Mouse (Mus musculus) lung, embryonic 15.5 days (tissue): ENCODE data around the gene Gpr137. TPM values are rescaled to one million over a fixed set of nuclear protein-coding genes. Genes with fewer than 3 reads are reported as not detected.

Experiments
- ATAC-seq: fragments of 200-750 bp; cut with Nextera tagmentation; 2 replicates; pipeline ENCODE4 v1.8.0; 2017; ENCODE audit warnings: moderate number of reproducible peaks, borderline replicate concordance; ENCODE audit not compliant: low FRiP score, low TSS enrichment; ENCODE audit errors: extremely low read depth
- H3K27ac ChIP-seq: fragments of 300-500 bp; sonication (generic); 2 replicates; pipeline ENCODE4 v1.5.1; 2015; ENCODE audit warnings: moderate library complexity, mild to moderate bottlenecking, inconsistent platforms
- H3K27me3 ChIP-seq: fragments of 300-500 bp; sonication (generic); 2 replicates; pipeline ENCODE4 v1.6.1; 2015; ENCODE audit warnings: inconsistent platforms
- H3K36me3 ChIP-seq: fragments of 300-500 bp; sonication (generic); 2 replicates; pipeline ENCODE4 v1.6.1; 2015; ENCODE audit warnings: inconsistent platforms
- H3K4me1 ChIP-seq: fragments of 300-500 bp; sonication (generic); 2 replicates; pipeline ENCODE4 v1.6.1; 2015; ENCODE audit warnings: inconsistent platforms
- H3K4me2 ChIP-seq: fragments of 300-500 bp; sonication (generic); 2 replicates; pipeline ENCODE4 v1.6.1; 2015; ENCODE audit warnings: inconsistent platforms, mild to moderate bottlenecking, moderate library complexity
- H3K4me3 ChIP-seq: fragments of 300-500 bp; sonication (generic); 2 replicates; pipeline ENCODE4 v1.5.1; 2015; ENCODE audit warnings: mild to moderate bottlenecking, inconsistent platforms
- H3K9ac ChIP-seq: fragments of 300-500 bp; sonication (generic); 2 replicates; pipeline ENCODE4 v1.6.1; 2015; ENCODE audit warnings: inconsistent platforms
- H3K9me3 ChIP-seq: fragments of 300-500 bp; sonication (generic); 2 replicates; pipeline ENCODE4 v1.6.1; 2016; ENCODE audit warnings: inconsistent platforms
- WGBS: fragments of 180-500 bp; shearing (Covaris S2); methylation state at CpG from one replicate; pipeline ENCODE4 v1.1.7; 2015; 5-methylcytosine and 5-hydroxymethylcytosine counted together
- polyA plus RNA-seq: library from polyadenylated mRNA; unstranded; fragments of >200 nt; fragmentation: Nextera tagmentation; extraction: Ambion mirVana; gene quantifications from 2 replicates; pipeline ENCODE4 v1.2.1, GENCODE M21; 2015

The Gpr137 gene
- polyA plus RNA-seq, 1 experiment from 2014 or later, result 28.1 TPM

DNA sequence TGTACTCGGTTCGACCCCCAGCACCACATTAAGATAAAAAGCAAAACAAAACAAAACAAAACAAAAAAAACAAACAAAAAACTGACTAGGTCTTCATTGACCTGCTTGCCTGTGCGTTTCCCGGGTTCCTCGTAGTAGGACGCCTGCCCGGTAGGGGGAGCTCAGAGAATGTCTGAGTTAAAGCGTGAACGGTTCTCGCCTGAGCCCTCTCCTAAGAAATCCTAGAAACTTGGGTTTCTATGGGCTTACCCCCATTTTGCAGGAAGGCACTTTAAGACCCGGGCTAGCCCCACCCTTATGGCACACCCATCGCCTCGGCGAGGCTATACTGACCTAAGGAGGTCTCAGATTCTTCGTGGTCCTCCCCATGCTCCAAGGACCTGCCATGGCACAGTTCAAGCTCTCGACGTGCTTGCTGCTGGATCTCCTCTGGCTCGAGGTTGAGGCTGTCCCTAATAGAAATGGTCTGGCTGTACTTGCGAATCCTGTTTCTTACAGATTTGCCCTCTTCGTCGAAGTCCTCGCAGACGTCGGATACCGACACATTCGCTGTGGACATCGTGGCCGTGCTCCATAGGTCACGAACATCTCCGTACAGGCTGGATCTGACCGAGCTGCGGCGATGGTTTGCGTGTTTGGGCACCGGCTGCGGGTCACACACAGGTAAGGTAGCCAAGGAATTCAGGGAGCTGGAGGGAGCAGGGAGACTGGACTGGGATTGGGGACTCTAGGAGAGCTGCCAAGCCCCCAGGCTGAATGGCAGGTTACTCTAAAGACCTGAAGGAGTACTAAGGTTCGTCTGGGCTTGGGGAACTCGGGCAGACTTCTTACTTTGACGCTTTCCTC lies 17.6 kb downstream of the Gpr137 start:
- Histone ChIP-seq H3K4me2 (peak overlapping the region; percentile 48), H3K4me3 (peak overlapping the region; percentile 22), H3K9ac (no peak overlapping the region), H3K27me3 (peaks cover 70% of the 10 kb centered on the region), H3K4me1 (peaks cover 42% of the 10 kb centered on the region), H3K9me3 (no peaks in the 10 kb centered on the region), H3K27ac (no peak overlapping the region), H3K36me3 (no peaks in the 10 kb centered on the region)
- WGBS, result 3% methylated on average over 39 of the region's 39 CpGs
- ATAC-seq, result no peak

DNA sequence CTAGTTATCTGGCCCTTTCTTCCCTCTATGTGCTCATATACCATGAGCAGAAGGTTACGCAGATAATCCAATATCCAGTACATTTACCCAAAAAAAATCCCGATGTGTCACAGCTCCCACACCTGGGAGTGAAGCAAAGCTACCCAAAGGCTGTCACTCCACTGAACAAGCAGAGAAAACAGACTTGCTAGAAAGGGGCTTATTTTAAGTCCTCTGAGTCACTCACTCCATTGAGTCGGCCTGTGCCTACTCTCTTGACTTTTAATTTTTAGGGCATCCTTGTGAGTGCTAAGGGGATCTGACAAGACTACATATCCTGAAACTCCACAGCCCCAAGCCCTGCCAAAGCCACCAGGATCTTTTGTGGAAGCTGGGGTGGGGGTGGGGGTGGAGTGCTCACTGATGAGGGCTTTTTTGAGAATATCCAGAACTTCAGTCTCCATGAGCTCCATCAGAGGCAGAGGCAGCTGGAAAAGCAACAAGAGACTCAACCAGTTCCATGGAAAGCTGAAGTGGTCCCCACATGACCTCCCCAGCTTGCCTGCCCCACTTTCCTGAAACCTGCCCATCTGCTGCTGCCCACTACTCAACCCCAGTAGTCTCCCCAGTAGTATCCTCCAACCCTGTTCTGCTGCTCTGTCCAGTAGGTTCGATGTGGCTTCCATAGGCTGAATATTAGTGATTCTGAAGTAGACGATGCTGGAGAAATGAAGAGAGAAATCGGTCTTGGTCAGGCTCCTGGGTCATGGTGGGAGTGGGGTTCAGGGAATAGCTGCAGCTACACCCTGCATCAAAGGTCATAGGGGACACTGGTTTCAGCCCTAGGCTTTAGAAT lies 19.2 kb downstream of the Gpr137 start:
- Histone ChIP-seq H3K4me2 (peak overlapping the region; percentile 76), H3K36me3 (no peaks in the 10 kb centered on the region), H3K9me3 (no peaks in the 10 kb centered on the region), H3K27me3 (peaks cover 56% of the 10 kb centered on the region), H3K4me3 (peak overlapping the region; percentile 82), H3K9ac (no peak overlapping the region), H3K4me1 (peaks cover 42% of the 10 kb centered on the region), H3K27ac (no peak overlapping the region)
- ATAC-seq, result no peak
- WGBS, result 68% methylated on average over 6 of the region's 6 CpGs

DNA sequence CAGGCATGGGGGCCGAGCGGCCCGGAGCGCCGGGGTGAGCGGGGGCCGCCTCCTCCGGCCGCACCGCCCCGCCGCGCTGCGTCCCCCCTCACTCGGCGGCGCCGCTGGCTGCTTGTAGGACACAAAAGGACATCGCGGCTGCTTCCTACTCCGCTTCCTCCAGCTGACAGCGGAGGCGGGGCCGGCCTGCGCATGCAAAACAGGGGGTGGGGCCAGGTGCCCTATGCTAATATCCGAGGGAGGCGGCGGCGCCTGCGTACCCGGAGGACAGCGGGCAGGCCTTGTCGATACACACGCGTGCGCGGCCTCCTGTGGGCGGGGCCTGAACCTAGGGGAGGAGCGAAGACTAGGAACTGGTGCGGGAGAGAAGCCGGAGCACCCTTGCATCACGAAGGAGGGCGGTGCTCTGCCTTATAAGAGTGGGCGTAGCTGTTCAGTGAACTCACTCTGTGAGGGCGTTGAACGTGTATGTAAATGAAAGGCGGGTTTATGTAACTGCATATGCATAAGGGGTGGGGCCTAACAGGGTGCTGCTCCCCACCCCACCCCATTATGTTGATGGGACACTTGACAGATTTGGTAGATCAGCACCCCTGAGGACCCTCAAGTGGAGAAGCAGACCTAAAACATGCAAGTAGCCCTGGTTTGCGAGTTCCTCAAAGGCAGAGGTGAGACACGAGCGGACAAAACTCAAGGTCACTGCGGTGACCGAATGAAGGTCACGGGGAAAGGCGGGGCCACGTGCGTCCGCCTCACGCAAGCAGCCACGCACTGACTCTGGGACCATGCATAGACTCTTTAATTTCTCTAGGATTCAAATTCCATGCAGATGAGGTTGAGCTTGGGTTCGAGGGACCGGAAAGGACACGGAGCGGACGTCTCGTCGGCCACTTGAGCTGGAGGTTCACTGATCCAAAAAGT lies 20.4 kb downstream of the Gpr137 start, which contains the start of gene Esrra:
Gene Esrra, minus strand, starts transcription at position 167 of the 921 bp plus-strand sequence.
- peak within 1 kb of the TSS; percentile 82 for H3K4me3 ChIP-seq
- H3K27me3 ChIP-seq, result peaks cover 44% of the 10 kb centered on the region
- H3K9me3 ChIP-seq, result no peaks in the 10 kb centered on the region
- H3K36me3 ChIP-seq, result no peaks in the 10 kb centered on the region
- H3K4me1 ChIP-seq, result peaks cover 35% of the 10 kb centered on the region
- peak within 1 kb of the TSS; percentile 79 for H3K27ac ChIP-seq
- peak; percentile 95 for ATAC-seq
- peak within 1 kb of the TSS; percentile 76 for H3K4me2 ChIP-seq
- WGBS, result under 1% methylated on average over 66 of the region's 66 CpGs
- peak within 1 kb of the TSS; percentile 70 for H3K9ac ChIP-seq

DNA sequence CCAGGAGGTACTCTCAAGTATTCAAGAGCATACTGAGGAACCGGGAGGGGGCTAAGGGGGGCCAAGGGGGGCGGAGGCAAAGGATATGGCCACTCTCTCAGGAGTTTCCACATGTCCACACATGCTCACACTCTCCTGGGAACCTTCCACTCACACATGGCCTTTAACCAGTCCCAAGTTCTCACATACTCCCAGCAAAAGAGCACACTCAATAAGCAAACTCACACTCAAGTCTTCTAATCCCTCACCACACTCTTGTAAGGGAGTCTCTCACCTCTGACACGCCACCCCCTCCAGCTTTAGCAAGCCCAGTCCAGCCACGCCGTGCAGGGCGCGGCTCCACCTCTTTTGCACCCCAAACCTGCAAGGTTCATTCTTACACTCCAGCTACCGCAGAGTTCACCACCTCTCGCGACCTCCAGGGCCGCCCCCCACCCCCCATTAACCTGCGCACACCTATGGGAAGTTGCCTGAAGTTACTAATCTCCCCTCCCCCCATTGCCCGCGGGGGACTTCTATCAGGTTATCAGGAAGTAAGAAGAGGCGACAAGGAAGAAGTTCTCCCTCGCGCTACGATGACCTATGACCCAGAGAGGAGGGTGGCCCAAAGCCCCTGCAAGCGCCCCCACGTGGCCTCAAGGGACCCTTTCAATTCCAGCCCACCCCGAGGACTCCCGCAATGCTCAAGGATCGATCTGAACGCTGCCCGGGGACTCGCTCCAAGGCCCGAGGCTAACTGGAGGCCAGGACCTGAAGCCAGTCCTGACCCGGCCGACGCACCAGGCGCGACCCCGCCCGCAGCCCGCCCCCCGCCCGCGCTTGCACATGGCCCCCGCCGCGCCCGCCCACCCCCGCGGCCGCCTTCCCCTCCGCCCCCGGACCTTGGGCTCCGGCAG lies 21.3 kb downstream of the Gpr137 start:
- Histone ChIP-seq H3K36me3 (no peaks in the 10 kb centered on the region), H3K4me2 (peak overlapping the region; percentile 76), H3K27me3 (peaks cover 35% of the 10 kb centered on the region), H3K27ac (peak overlapping the region; percentile 79), H3K4me1 (peaks cover 33% of the 10 kb centered on the region), H3K9ac (peak overlapping the region; percentile 70), H3K9me3 (no peaks in the 10 kb centered on the region), H3K4me3 (peak overlapping the region; percentile 82)
- no peak; the same call in 1 of the 2 replicates for ATAC-seq
- WGBS, result under 1% methylated on average over 48 of the region's 48 CpGs

GRCm38 (mm10) chr19:6919876-6920740 lies 22.2 kb downstream of the Gpr137 start:
- peak overlapping the region; percentile 76 for H3K4me2 ChIP-seq
- peaks cover 27% of the 10 kb centered on the region for H3K4me1 ChIP-seq
- H3K9ac ChIP-seq, result peak overlapping the region; percentile 70
- H3K27me3 ChIP-seq, result peaks cover 26% of the 10 kb centered on the region
- peak overlapping the region; percentile 82 for H3K4me3 ChIP-seq
- 37% methylated on average over 7 of the region's 8 CpGs for WGBS
- ATAC-seq, result no peak
- no peaks in the 10 kb centered on the region for H3K9me3 ChIP-seq
- H3K27ac ChIP-seq, result peak overlapping the region; percentile 79; the same call in 1 of the 2 replicates
- H3K36me3 ChIP-seq, result no peaks in the 10 kb centered on the region

DNA sequence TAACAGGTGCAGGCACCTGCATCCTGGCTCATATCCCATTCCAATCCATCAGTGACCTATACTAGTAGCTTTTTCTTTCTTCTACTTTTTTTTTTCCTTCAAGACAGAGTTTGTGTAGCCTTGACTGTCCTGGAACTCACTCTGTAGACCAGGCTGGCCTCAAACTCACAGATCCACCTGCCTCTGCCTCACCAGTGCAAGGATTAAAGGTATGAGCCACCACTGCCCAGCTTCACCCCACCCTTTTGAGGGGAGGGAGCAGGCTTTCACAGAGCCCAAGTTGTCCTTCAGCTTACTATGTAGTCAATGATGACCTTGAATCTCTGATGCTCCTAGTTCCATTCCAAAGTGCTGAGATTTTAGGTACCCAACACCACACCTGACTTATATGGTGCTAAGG lies 22.8 kb downstream of the Gpr137 start:
- Histone ChIP-seq H3K4me1 (peaks cover 20% of the 10 kb centered on the region), H3K36me3 (no peaks in the 10 kb centered on the region), H3K4me3 (no peak overlapping the region), H3K27ac (no peak overlapping the region), H3K9me3 (no peaks in the 10 kb centered on the region), H3K27me3 (peaks cover 19% of the 10 kb centered on the region), H3K9ac (no peak overlapping the region), H3K4me2 (no peak overlapping the region)
- no peak for ATAC-seq

DNA sequence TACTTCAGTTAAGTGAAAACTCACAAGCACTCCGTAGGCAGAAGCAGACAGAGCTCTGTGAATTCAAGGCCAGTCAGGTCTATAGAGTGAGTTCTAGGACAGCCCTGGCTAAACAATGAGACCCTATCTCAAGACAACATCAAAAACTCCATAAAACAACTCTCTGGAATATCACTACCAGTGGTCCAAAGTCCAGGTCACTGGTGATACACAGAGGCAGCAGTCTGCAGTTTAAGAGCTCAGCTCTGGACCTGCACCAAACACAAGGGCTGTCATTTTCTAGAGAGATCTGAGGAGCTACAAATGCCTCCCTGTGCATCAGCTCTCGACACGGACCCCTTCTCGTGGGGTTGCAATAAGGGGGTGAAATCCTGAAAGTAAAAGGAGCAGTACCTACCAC lies 24.0 kb downstream of the Gpr137 start:
- peaks cover 20% of the 10 kb centered on the region for H3K4me1 ChIP-seq
- H3K9me3 ChIP-seq, result no peaks in the 10 kb centered on the region
- no peak overlapping the region for H3K27ac ChIP-seq
- H3K27me3 ChIP-seq, result peaks cover 9% of the 10 kb centered on the region
- no peak overlapping the region for H3K9ac ChIP-seq
- H3K36me3 ChIP-seq, result peaks cover 3% of the 10 kb centered on the region; the same call in 1 of the 2 replicates
- H3K4me3 ChIP-seq, result no peak overlapping the region
- WGBS, result 77% methylated on average over 4 of the region's 4 CpGs
- ATAC-seq, result no peak
- H3K4me2 ChIP-seq, result no peak overlapping the region

DNA sequence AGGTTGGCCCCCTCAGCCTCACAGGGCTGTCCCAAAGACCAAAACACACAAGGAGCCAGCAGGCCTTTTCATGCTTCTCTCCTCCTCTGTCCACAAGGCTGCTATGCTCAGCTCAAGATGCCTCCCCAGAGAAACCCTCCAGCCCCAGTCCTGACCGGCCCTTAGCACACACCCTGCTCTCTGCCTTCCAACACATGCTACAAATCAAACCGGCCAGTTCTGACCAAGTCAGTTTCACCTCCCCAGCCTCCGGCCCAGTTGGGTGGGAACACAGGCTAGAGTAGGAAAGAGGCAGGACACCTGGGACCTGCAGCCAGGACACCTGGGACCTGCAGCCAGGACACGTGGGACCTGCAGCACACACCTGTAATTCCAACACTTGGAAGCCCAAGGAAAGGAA lies 25.8 kb downstream of the Gpr137 start:
- Histone ChIP-seq H3K36me3 (peaks cover 19% of the 10 kb centered on the region), H3K9ac (no peak overlapping the region)
- 60% methylated on average over 4 of the region's 4 CpGs for WGBS

GRCm38 (mm10) chr19:6915276-6915675 lies 27.0 kb downstream of the Gpr137 start:
- Histone ChIP-seq H3K4me3 (no peak overlapping the region), H3K27me3 (no peaks in the 10 kb centered on the region), H3K4me1 (peaks cover 14% of the 10 kb centered on the region), H3K9me3 (no peaks in the 10 kb centered on the region), H3K9ac (no peak overlapping the region), H3K36me3 (peaks cover 25% of the 10 kb centered on the region), H3K27ac (no peak overlapping the region), H3K4me2 (no peak overlapping the region)
- 65% methylated on average over 4 of the region's 4 CpGs for WGBS
- no peak for ATAC-seq

More for the DNA sequence above, 25.8 kb downstream of the Gpr137 start:
- ATAC-seq, result no peak
- Histone ChIP-seq H3K9me3 (no peaks in the 10 kb centered on the region), H3K4me2 (no peak overlapping the region), H3K27ac (no peak overlapping the region), H3K4me1 (peaks cover 15% of the 10 kb centered on the region), H3K27me3 (no peaks in the 10 kb centered on the region), H3K4me3 (no peak overlapping the region)

DNA sequence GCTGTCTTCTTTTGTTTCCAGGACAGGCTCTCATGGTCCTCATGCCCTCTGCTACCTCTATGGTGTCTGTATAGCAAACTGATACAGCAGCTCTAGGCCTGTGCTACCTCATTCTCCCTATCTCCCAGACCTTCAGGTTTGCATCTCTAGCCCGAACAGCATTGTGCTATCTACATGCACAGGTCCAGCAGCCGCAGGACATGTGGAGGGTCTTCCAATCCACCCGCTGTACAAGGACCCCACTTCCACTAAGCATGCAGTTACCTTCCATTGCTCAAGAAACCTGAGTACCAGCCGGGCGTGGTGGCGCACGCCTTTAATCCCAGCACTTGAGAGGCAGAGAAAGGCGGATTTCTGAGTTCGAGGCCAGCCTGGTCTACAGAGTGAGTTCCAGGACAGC lies 27.7 kb downstream of the Gpr137 start:
- Histone ChIP-seq H3K4me3 (no peak overlapping the region), H3K9ac (no peak overlapping the region), H3K9me3 (no peaks in the 10 kb centered on the region), H3K36me3 (peaks cover 25% of the 10 kb centered on the region), H3K4me1 (peaks cover 7% of the 10 kb centered on the region), H3K4me2 (no peak overlapping the region), H3K27me3 (no peaks in the 10 kb centered on the region), H3K27ac (no peak overlapping the region)
- ATAC-seq, result no peak
- 89% methylated on average over 9 of the region's 9 CpGs for WGBS
